In genomic region chr4:23031271-23031670, GRCm38 (mm10) we compare ENCODE assay signal across 33 mouse cellular contexts.
"Had no signal": no experiment of that assay in that cellular context is flagged by ENCODE, and none has a peak within 500 bp of the region (broad histone marks: within the 10 kb centered on the region; RNA-seq: fewer than 3 reads in every experiment).

No protein-coding gene starts in this region.

- H3K9me3 ChIP-seq: heart, embryonic 10.5 days; heart, embryonic 12.5 days; heart, embryonic 13.5 days; heart, embryonic 15.5 days; hindbrain, embryonic 10.5 days; hindbrain, embryonic 12.5 days; hindbrain, embryonic 13.5 days; kidney, embryonic 15.5 days had no signal

- H3K36me3 ChIP-seq: heart, embryonic 10.5 days; heart, embryonic 12.5 days; heart, embryonic 13.5 days; heart, embryonic 15.5 days; hindbrain, embryonic 10.5 days; hindbrain, embryonic 12.5 days; hindbrain, embryonic 13.5 days; hindbrain, embryonic 15.5 days; kidney, embryonic 15.5 days had no signal

- ATAC-seq: hindbrain, embryonic 16.5 days; hindbrain, postnatal 0 days; inflammation-experienced regulatory T-cells, adult 6 months had no signal

- H3K27me3 ChIP-seq: heart, embryonic 12.5 days; heart, embryonic 13.5 days; heart, embryonic 15.5 days; hindbrain, embryonic 12.5 days; hindbrain, embryonic 13.5 days; hindbrain, embryonic 15.5 days; kidney, embryonic 15.5 days had no signal

- H3K4me2 ChIP-seq: heart, embryonic 11.5 days; heart, embryonic 12.5 days; heart, embryonic 13.5 days; heart, embryonic 15.5 days; hindbrain, embryonic 12.5 days; hindbrain, embryonic 13.5 days; hindbrain, embryonic 14.5 days; hindbrain, embryonic 15.5 days; kidney, embryonic 15.5 days had no signal

- H3K9ac ChIP-seq: heart, embryonic 12.5 days; heart, embryonic 13.5 days; heart, embryonic 15.5 days; hindbrain, embryonic 12.5 days; hindbrain, embryonic 13.5 days; hindbrain, embryonic 14.5 days; hindbrain, embryonic 15.5 days; kidney, embryonic 15.5 days had no signal

- H3K4me1 ChIP-seq: heart, embryonic 10.5 days; heart, embryonic 12.5 days; heart, embryonic 13.5 days; heart, embryonic 15.5 days; hindbrain, embryonic 10.5 days; hindbrain, embryonic 12.5 days; hindbrain, embryonic 13.5 days; hindbrain, embryonic 15.5 days; kidney, embryonic 15.5 days had no signal

- H3K27ac ChIP-seq: heart, embryonic 10.5 days; heart, embryonic 13.5 days; heart, embryonic 15.5 days; hindbrain, embryonic 10.5 days; hindbrain, embryonic 12.5 days; hindbrain, embryonic 13.5 days; hindbrain, embryonic 14.5 days; hindbrain, embryonic 15.5 days; hindbrain, postnatal 0 days; kidney, embryonic 15.5 days; kidney, postnatal 0 days; layer of hippocampus, adult 2 months; left cerebral cortex, adult 2 months had no signal

- DNase-seq: heart, postnatal 10 days; heart, postnatal 14 days; heart, postnatal 36 days; heart, postnatal 4 days; kidney, adult 11 months; kidney, adult 18-20 months; kidney, adult 2 months; kidney, adult 8-10 months; kidney, adult 9 months; kidney, postnatal 10 days; kidney, postnatal 14 days; kidney, postnatal 25 days; kidney, postnatal 36 days; kidney, postnatal 4 days; layer of hippocampus, adult 9-11 months; layer of hippocampus, postnatal 36 days had no signal

- H3K4me3 ChIP-seq: heart, embryonic 10.5 days; heart, embryonic 12.5 days; heart, embryonic 13.5 days; heart, embryonic 15.5 days; hindbrain, embryonic 10.5 days; hindbrain, embryonic 12.5 days; hindbrain, embryonic 13.5 days; hindbrain, embryonic 15.5 days; kidney, embryonic 15.5 days; layer of hippocampus, adult 2 months; left cerebral cortex, adult 2 months had no signal
